8 mouse cellular contexts compared by ENCODE assay signal in genomic region chr2:170131981-170132460, GRCm38 (mm10). TPM values are rescaled to one million over a fixed set of nuclear protein-coding genes. Genes with fewer than 3 reads are reported as not detected.
A peak's percentile ranks its signal among the peaks of the same experiment; 100 is the strongest.
DNase-seq lines count a peak whose midpoint lies in the region; ATAC-seq and TF ChIP-seq lines count a peak whose summit lies in the region.

No protein-coding gene starts in this region.

- peak overlapping the region; percentile 53 for H3K27ac ChIP-seq in thymus, adult 2 months (ENCODE audit: control insufficient read depth, insufficient read depth, low read length)
- H3K27ac ChIP-seq in embryonic facial prominence, embryonic 15.5 days (replicated peaks): peak overlapping the region; percentile 94
- H3K27ac ChIP-seq in limb, embryonic 11.5 days (replicated peaks; ENCODE audit: low read depth, low read length): 0 out of 2 replicates have a peak overlapping the region, but pooled peaks have one; percentile 14
- H3K27ac ChIP-seq in stomach, embryonic 14.5 days (ENCODE audit: low read length): peak overlapping the region; percentile 62; the same call in 1 of the 2 replicates

- TF ChIP-seq POLR2A in thymus, adult 2 months (IDR thresholded peaks at IDR 0.05; ENCODE audit: control insufficient read depth, extremely low read depth, insufficient read depth, low read length, poor library complexity): no peak

- no peak for DNase-seq in thymus, adult 2 months
- DNase-seq in thymus, postnatal 36 days: no peak
- DNase-seq in limb, embryonic 11.5 days (ENCODE audit: low spot score): peak; percentile 33
- DNase-seq in cerebellum, postnatal 14 days: no peak
- DNase-seq in left cerebral cortex, postnatal 4 days: no peak
- DNase-seq in frontal cortex, postnatal 14 days (ENCODE audit: low spot score in 2 of 2): no peak

- H3K4me1 ChIP-seq in thymus, adult 2 months (replicated peaks; ENCODE audit: control insufficient read depth, insufficient read depth, low read length): peaks cover 30% of the 10 kb centered on the region
- H3K4me1 ChIP-seq in embryonic facial prominence, embryonic 15.5 days: peaks cover 46% of the 10 kb centered on the region
- peaks cover 26% of the 10 kb centered on the region for H3K4me1 ChIP-seq in limb, embryonic 11.5 days (ENCODE audit: control insufficient read depth, insufficient read depth, low read length)
- peaks cover 22% of the 10 kb centered on the region; the same call in 1 of the 2 replicates for H3K4me1 ChIP-seq in stomach, embryonic 14.5 days (ENCODE audit: control insufficient read depth, insufficient read depth, low read length)

- no peak overlapping the region for H3K9ac ChIP-seq in embryonic facial prominence, embryonic 15.5 days
- H3K9ac ChIP-seq in limb, embryonic 11.5 days (ENCODE audit: low read length): no peak overlapping the region
- no peak overlapping the region; the same call in 1 of the 2 replicates for H3K9ac ChIP-seq in stomach, embryonic 14.5 days (replicated peaks; ENCODE audit: low read depth, low read length)

- under 1% methylated on average over 10 of the region's 10 CpGs for WGBS in thymus, adult 2 months
- WGBS in embryonic facial prominence, embryonic 15.5 days: 5% methylated on average over 10 of the region's 10 CpGs
- WGBS in limb, embryonic 11.5 days: 6% methylated on average over 10 of the region's 10 CpGs
- 12% methylated on average over 10 of the region's 10 CpGs for WGBS in stomach, embryonic 14.5 days

- no peaks in the 10 kb centered on the region for H3K36me3 ChIP-seq in thymus, adult 2 months (ENCODE audit: control insufficient read depth, insufficient read depth, low read length)
- H3K36me3 ChIP-seq in embryonic facial prominence, embryonic 15.5 days: no peaks in the 10 kb centered on the region
- no peaks in the 10 kb centered on the region for H3K36me3 ChIP-seq in limb, embryonic 11.5 days (ENCODE audit: control insufficient read depth, insufficient read depth, low read length)
- no peaks in the 10 kb centered on the region for H3K36me3 ChIP-seq in stomach, embryonic 14.5 days (ENCODE audit: control insufficient read depth, insufficient read depth, low read length)

- intact Hi-C loops in left cerebral cortex, postnatal 4 days (cut with DNase I): no loop called here

- H3K4me2 ChIP-seq in embryonic facial prominence, embryonic 15.5 days (replicated peaks): peak overlapping the region; percentile 73
- H3K4me2 ChIP-seq in limb, embryonic 11.5 days (ENCODE audit: low read depth, severe bottlenecking): peak overlapping the region; percentile 74; the same call in 1 of the 2 replicates
- H3K4me2 ChIP-seq in stomach, embryonic 14.5 days (replicated peaks; ENCODE audit: low read depth, low read length): peak overlapping the region; percentile 68

- no peaks in the 10 kb centered on the region for H3K27me3 ChIP-seq in thymus, adult 2 months (ENCODE audit: control insufficient read depth, insufficient read depth, low read length)
- H3K27me3 ChIP-seq in embryonic facial prominence, embryonic 15.5 days: no peaks in the 10 kb centered on the region
- H3K27me3 ChIP-seq in limb, embryonic 11.5 days (ENCODE audit: control insufficient read depth, insufficient read depth, low read length): no peaks in the 10 kb centered on the region
- no peaks in the 10 kb centered on the region for H3K27me3 ChIP-seq in stomach, embryonic 14.5 days (ENCODE audit: control insufficient read depth, insufficient read depth, low read length)

- H3K9me3 ChIP-seq in embryonic facial prominence, embryonic 15.5 days (replicated peaks): no peaks in the 10 kb centered on the region
- H3K9me3 ChIP-seq in limb, embryonic 11.5 days (ENCODE audit: control insufficient read depth, low read length): no peaks in the 10 kb centered on the region
- no peaks in the 10 kb centered on the region for H3K9me3 ChIP-seq in stomach, embryonic 14.5 days (ENCODE audit: control insufficient read depth, low read depth, low read length)

- no peak for TF ChIP-seq CTCF in thymus, adult 2 months (IDR thresholded peaks at IDR 0.05; ENCODE audit: borderline replicate concordance, control insufficient read depth, extremely low read depth, insufficient read depth, low read length, poor library complexity)

- H3K4me3 ChIP-seq in thymus, adult 2 months (ENCODE audit: control insufficient read depth, insufficient read depth, low read length): no peak overlapping the region
- peak overlapping the region; percentile 86 for H3K4me3 ChIP-seq in embryonic facial prominence, embryonic 15.5 days (replicated peaks)
- peak overlapping the region; percentile 75 for H3K4me3 ChIP-seq in limb, embryonic 11.5 days (ENCODE audit: low read depth, low read length)
- peak overlapping the region; percentile 92 for H3K4me3 ChIP-seq in stomach, embryonic 14.5 days (ENCODE audit: low read depth, low read length)

- ATAC-seq in embryonic facial prominence, embryonic 15.5 days (ENCODE audit: insufficient number of reproducible peaks, low FRiP score, low TSS enrichment, low read depth): no peak
- no peak for ATAC-seq in limb, embryonic 11.5 days (ENCODE audit: insufficient number of reproducible peaks, low FRiP score, low TSS enrichment, low read depth)
- ATAC-seq in stomach, embryonic 14.5 days (ENCODE audit: insufficient number of reproducible peaks, insufficient read depth, low FRiP score, low read depth): no peak

RNA-seq across cellular contexts. Expression of gene Zfp217, which starts 15.9 kb away (rescaled TPM):
- 32.1 and 41.0 TPM in 2 replicates for polyA plus RNA-seq in thymus, adult 2 months (2012; rRNA removed)
- 3.9 and 4.1 TPM in 2 replicates for polyA plus RNA-seq in embryonic facial prominence, embryonic 15.5 days (2015; fragmentation: Nextera tagmentation; extraction: Ambion mirVana)
- 4.9 and 5.2 TPM in 2 replicates for polyA plus RNA-seq in limb, embryonic 11.5 days (2014; fragmentation: Nextera tagmentation; extraction: Ambion mirVana)
- 4.1 and 4.5 TPM in 2 replicates for polyA plus RNA-seq in stomach, embryonic 14.5 days (2014; fragmentation: Nextera tagmentation; extraction: Ambion mirVana)
- total RNA-seq in left cerebral cortex, postnatal 4 days (2021): 1 to 10 TPM; 3.8 to 4.0 TPM

Comparison
In these comparisons a context has a peak if more than half of its experiments do, and no peak if none do; other contexts are left out.
1. H3K27ac ChIP-seq: peak in every context shown above with its lines; median percentile 94 in embryonic facial prominence, embryonic 15.5 days; 62 in stomach, embryonic 14.5 days; 53 in thymus, adult 2 months; 14 in limb, embryonic 11.5 days.